Mouse (Mus musculus) neural tube, embryonic 15.5 days (tissue): ENCODE results near the gene Tpbpa. TPM values are rescaled to one million over a fixed set of nuclear protein-coding genes. Genes with fewer than 3 reads are reported as not detected.
"Not testable (repeated sequence)": the region's sequence is repeated elsewhere in the genome, so short reads cannot be mapped to it uniquely, and the experiment has no call there.

Source experiments
- ATAC-seq: fragments of 200-750 bp; cut with Nextera tagmentation; 2 replicates; pipeline ENCODE4 v1.8.0; 2017; ENCODE audit warnings: mild to moderate bottlenecking, moderate TSS enrichment, moderate library complexity; ENCODE audit not compliant: low FRiP score
- H3K27ac ChIP-seq: fragments of 300-500 bp; sonication (generic); replicated peaks from 2 replicates; pipeline ENCODE4 v1.5.1; 2015; ENCODE audit warnings: mild to moderate bottlenecking, inconsistent platforms
- H3K27me3 ChIP-seq: fragments of 300-500 bp; sonication (generic); replicated peaks from 2 replicates; pipeline ENCODE4 v1.6.1; 2015; ENCODE audit warnings: inconsistent platforms
- H3K36me3 ChIP-seq: fragments of 300-500 bp; sonication (generic); 2 replicates; pipeline ENCODE4 v1.6.1; 2015; ENCODE audit warnings: inconsistent platforms
- H3K4me1 ChIP-seq: fragments of 300-500 bp; sonication (generic); 2 replicates; pipeline ENCODE4 v1.6.1; 2015; ENCODE audit warnings: inconsistent platforms
- H3K4me2 ChIP-seq: fragments of 300-500 bp; sonication (generic); 2 replicates; pipeline ENCODE4 v1.6.1; 2015; ENCODE audit warnings: inconsistent platforms, mild to moderate bottlenecking, moderate library complexity
- H3K4me3 ChIP-seq: fragments of 300-500 bp; sonication (generic); replicated peaks from 2 replicates; pipeline ENCODE4 v1.5.1; 2015; ENCODE audit warnings: mild to moderate bottlenecking, inconsistent platforms
- H3K9ac ChIP-seq: fragments of 300-500 bp; sonication (generic); replicated peaks from 2 replicates; pipeline ENCODE4 v1.6.1; 2015; ENCODE audit warnings: mild to moderate bottlenecking, inconsistent platforms
- H3K9me3 ChIP-seq: fragments of 300-500 bp; sonication (generic); replicated peaks from 2 replicates; pipeline ENCODE4 v1.6.1; 2016; ENCODE audit warnings: inconsistent platforms
- WGBS: fragments of 180-500 bp; shearing (Covaris S2); methylation state at CpG from one replicate; pipeline ENCODE4 v1.1.7; 2015; ENCODE audit warnings: mixed read lengths; 5-methylcytosine and 5-hydroxymethylcytosine counted together
- polyA plus RNA-seq: library from polyadenylated mRNA; unstranded; fragments of >200 nt; fragmentation: Nextera tagmentation; extraction: Ambion mirVana; gene quantifications from 2 replicates; pipeline ENCODE4 v1.2.1, GENCODE M21; 2015

Tpbpa gene
- polyA plus RNA-seq, result not detected in 2 replicates

DNA sequence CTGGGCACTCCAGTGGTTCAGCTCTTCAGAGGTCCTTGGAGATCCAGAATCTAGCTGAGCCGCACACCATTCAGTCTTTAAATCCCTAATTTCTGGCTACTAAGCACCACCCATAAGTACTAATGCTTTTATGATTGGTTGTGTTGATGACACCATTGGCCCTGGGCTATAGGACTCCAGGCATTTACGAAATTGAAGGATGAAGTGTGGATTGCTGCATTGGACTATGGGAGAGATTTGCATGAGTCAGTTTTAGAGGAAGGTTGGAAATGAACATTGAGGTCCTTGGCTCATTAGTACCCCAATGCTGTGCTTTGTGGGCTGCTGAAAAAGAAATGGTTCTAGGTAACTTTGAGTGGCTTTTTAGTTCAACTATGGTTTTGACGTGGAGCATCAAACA lies at the start of gene Tpbpa:
TSS of gene Tpbpa (minus strand) at position 101 of the 400 bp plus-strand sequence.
- peaks cover 11% of the 10 kb centered on the region; the same call in 1 of the 2 replicates for H3K9me3 ChIP-seq
- not testable (repeated sequence) for H3K4me1 ChIP-seq, H3K27ac ChIP-seq, ATAC-seq, H3K4me3 ChIP-seq, H3K27me3 ChIP-seq, H3K9ac ChIP-seq, H3K4me2 ChIP-seq, H3K36me3 ChIP-seq
- 78% methylated on average over 3 of the region's 3 CpGs for WGBS

DNA sequence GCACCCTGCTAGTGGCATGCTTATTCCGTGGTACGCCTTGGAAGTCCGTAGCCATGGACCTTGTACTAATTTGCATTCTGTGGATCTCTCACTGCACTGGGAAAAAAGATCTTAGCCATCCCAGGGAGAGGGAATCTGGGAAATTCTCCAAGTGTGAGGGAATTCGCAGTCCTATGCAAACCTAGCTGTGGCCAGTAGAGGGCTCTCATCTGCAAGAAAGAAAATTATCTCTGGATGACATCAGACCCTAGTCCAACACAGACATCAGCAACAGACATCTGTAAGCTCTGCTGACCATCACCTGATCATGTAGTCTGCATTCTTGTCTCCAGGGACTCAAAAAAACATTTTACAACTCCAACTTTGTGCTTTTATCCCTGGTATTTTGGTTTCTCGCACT lies 45.1 kb upstream of the Tpbpa start:
- H3K36me3 ChIP-seq, H3K4me3 ChIP-seq, H3K27ac ChIP-seq, H3K9me3 ChIP-seq, H3K4me2 ChIP-seq, H3K9ac ChIP-seq, ATAC-seq, H3K27me3 ChIP-seq, H3K4me1 ChIP-seq: not testable (repeated sequence)
- WGBS, result 77% methylated on average over 3 of the region's 5 CpGs

GRCm38 (mm10) chr13:60972319-60972718 lies 30.5 kb upstream of the Tpbpa start:
- 68% methylated on average over 4 of the region's 4 CpGs for WGBS
- H3K9me3 ChIP-seq, H3K4me2 ChIP-seq, H3K36me3 ChIP-seq, H3K4me3 ChIP-seq, H3K27ac ChIP-seq, H3K9ac ChIP-seq, ATAC-seq, H3K27me3 ChIP-seq, H3K4me1 ChIP-seq: not testable (repeated sequence)

GRCm38 (mm10) chr13:60963985-60964384 lies 22.2 kb upstream of the Tpbpa start:
- not testable (repeated sequence) for H3K4me1 ChIP-seq, ATAC-seq, H3K4me3 ChIP-seq, H3K4me2 ChIP-seq, H3K9me3 ChIP-seq, H3K36me3 ChIP-seq, H3K9ac ChIP-seq, H3K27ac ChIP-seq, H3K27me3 ChIP-seq
- WGBS, result 42% methylated on average over 4 of the region's 5 CpGs

DNA sequence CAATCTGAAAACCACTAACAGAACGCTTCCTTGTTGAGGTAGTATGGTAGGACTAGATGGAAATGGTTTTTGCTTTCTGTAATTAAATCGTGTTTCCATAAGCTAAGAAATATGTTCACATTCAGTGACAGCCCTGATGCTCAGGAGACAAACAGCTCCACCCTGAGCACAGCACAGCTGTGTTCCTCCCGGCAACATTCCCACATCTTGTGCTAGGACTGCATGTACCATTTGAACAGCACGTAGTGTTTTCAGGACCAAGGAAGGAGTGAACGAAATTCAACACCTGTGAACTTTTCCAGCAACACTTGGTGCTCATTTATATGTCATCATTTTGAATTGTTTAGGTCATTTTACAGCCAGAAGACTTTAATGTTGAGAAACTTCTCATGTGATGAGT lies 19.9 kb upstream of the Tpbpa start:
- no peaks in the 10 kb centered on the region for H3K27me3 ChIP-seq
- WGBS, result 74% methylated on average over 5 of the region's 5 CpGs
- H3K36me3 ChIP-seq, result no peaks in the 10 kb centered on the region

GRCm38 (mm10) chr13:60936500-60936901 lies 5.3 kb downstream of the Tpbpa start, which contains the start of the genes Gm49391 and Ctla2a:
Gene Gm49391, minus strand, starts transcription at chr13:60936571.
Gene Ctla2a, minus strand, starts transcription at chr13:60936625.
- no peak for ATAC-seq
- Histone ChIP-seq H3K9me3 (no peaks in the 10 kb centered on the region), H3K4me1 (no peaks in the 10 kb centered on the region), H3K9ac (no peak within 1 kb of the TSS), H3K27me3 (no peaks in the 10 kb centered on the region), H3K4me2 (no peak within 1 kb of the TSS), H3K4me3 (no peak within 1 kb of the TSS), H3K36me3 (no peaks in the 10 kb centered on the region), H3K27ac (no peak within 1 kb of the TSS)
- 70% methylated on average over 5 of the region's 5 CpGs for WGBS

More for the DNA sequence above, 19.9 kb upstream of the Tpbpa start:
- Histone ChIP-seq H3K9ac (no peak overlapping the region), H3K9me3 (peaks cover 13% of the 10 kb centered on the region; the same call in 1 of the 2 replicates), H3K4me2 (no peak overlapping the region), H3K4me3 (no peak overlapping the region), H3K4me1 (no peaks in the 10 kb centered on the region), H3K27ac (no peak overlapping the region)
- no peak for ATAC-seq

GRCm38 (mm10) chr13:60935490-60935889 lies 6.3 kb downstream of the Tpbpa start, which contains the start of gene Gm49393:
Gene Gm49393, minus strand, starts transcription at chr13:60935590.
- H3K27ac ChIP-seq, ATAC-seq, H3K9ac ChIP-seq, H3K4me1 ChIP-seq, H3K4me2 ChIP-seq, H3K27me3 ChIP-seq, H3K4me3 ChIP-seq, H3K9me3 ChIP-seq, H3K36me3 ChIP-seq: not testable (repeated sequence)
- 71% methylated on average over 2 of the region's 2 CpGs for WGBS

DNA sequence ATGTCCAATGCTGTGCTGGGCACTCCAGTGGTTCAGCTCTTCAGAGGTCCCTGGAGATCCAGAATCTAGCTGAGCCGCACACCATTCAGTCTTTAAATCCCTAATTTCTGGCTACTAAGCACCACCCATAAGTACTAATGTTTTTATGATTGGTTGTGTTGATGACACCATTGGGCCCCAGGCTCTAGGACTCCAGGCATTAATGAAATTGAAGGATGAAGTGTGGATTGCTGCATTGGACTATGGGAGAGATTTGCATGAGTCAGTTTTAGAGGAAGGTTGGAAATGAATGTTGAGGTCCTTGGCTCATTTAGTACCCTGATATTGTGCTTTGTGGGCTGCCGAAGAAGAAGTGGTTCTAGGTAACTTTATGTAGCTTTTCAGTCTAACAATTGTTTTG lies 37.0 kb downstream of the Tpbpa start, which contains the start of gene Tpbpb:
TSS of gene Tpbpb (minus strand) at position 101 of the 400 bp plus-strand sequence.
- H3K27me3 ChIP-seq, H3K36me3 ChIP-seq, H3K4me2 ChIP-seq, ATAC-seq, H3K4me3 ChIP-seq, H3K27ac ChIP-seq, H3K4me1 ChIP-seq, H3K9me3 ChIP-seq, H3K9ac ChIP-seq: not testable (repeated sequence)
- WGBS, result 93% methylated on average over 2 of the region's 2 CpGs

DNA sequence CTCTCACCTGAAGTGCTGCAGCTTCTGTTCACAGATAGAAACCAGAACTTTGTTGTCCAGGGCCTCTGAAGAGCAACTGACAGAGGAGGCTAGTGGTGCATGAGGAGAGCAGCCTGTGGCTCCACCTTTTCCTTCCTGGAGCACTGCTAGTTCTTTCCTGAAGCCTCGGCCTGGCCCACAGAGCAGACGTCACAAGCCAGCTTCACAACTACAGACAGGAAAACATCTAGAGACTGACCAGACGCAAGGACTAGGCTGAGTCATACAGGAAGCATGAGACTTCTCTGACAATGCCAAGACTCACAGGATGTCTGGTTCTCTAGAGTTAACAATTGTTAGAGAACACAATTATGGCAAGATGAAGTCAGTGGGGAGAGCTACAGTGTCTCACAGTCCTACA lies 44.5 kb downstream of the Tpbpa start, which contains the start of gene Ctla2b:
TSS of gene Ctla2b (minus strand) at position 120 of the 400 bp plus-strand sequence.
- Histone ChIP-seq H3K4me2 (no peak within 1 kb of the TSS), H3K4me1 (no peaks in the 10 kb centered on the region), H3K27ac (no peak within 1 kb of the TSS), H3K9me3 (no peaks in the 10 kb centered on the region), H3K27me3 (no peaks in the 10 kb centered on the region), H3K36me3 (no peaks in the 10 kb centered on the region), H3K9ac (no peak within 1 kb of the TSS), H3K4me3 (no peak within 1 kb of the TSS)
- 86% methylated on average over 3 of the region's 3 CpGs for WGBS
- no peak for ATAC-seq

DNA sequence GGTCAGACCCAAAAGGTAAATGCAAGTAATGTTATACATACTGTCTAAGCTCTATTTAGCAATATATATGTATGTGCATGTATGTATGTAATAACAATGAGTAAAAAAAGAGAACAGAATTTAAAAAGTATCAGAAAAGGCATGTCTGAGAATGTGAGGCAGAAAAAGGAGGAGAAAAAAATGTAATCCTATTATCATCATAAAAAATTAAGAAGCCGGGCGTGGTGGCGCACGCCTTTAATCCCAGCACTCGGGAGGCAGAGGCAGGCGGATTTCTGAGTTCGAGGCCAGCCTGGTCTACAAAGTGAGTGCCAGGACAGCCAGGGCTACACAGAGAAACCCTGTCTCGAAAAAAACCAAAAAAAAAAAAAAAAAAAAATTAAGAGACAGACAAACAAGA lies 45.0 kb downstream of the Tpbpa start, which contains the start of gene Gm49392:
TSS of gene Gm49392 (minus strand) at position 101 of the 400 bp plus-strand sequence.
- not testable (repeated sequence) for H3K27me3 ChIP-seq, ATAC-seq, H3K4me3 ChIP-seq, H3K27ac ChIP-seq, H3K4me2 ChIP-seq, H3K9me3 ChIP-seq, H3K9ac ChIP-seq, H3K4me1 ChIP-seq, H3K36me3 ChIP-seq
- 96% methylated on average over 7 of the region's 8 CpGs for WGBS

- Histone ChIP-seq H3K27ac (no peak overlapping the region), H3K36me3 (no peaks in the 10 kb centered on the region), H3K27me3 (no peaks in the 10 kb centered on the region), H3K4me2 (no peak overlapping the region), H3K4me3 (no peak overlapping the region), H3K9ac (no peak overlapping the region), H3K9me3 (no peaks in the 10 kb centered on the region), H3K4me1 (no peaks in the 10 kb centered on the region)
- ATAC-seq, result no peak
These were observed 46.2 kb downstream of the Tpbpa start for GRCm38 (mm10) chr13:60895406-60896160.

- no peaks in the 10 kb centered on the region for H3K9me3 ChIP-seq
- H3K9ac ChIP-seq, result no peak overlapping the region
- no peaks in the 10 kb centered on the region for H3K4me1 ChIP-seq
- no peak overlapping the region for H3K4me3 ChIP-seq
- H3K4me2 ChIP-seq, result no peak overlapping the region
- ATAC-seq, result no peak
- H3K36me3 ChIP-seq, result no peaks in the 10 kb centered on the region
- 96% methylated on average over 1 of the region's 1 CpGs for WGBS
- no peaks in the 10 kb centered on the region for H3K27me3 ChIP-seq
- no peak overlapping the region for H3K27ac ChIP-seq
These were observed 49.5 kb downstream of the Tpbpa start for GRCm38 (mm10) chr13:60892301-60892700.
